Mouse (Mus musculus) megakaryocyte, embryonic 14.5 days (primary cell): ENCODE data around the gene Smg9. TPM values are rescaled to one million over a fixed set of nuclear protein-coding genes. Genes with fewer than 3 reads are reported as not detected.

Experiments used
- H3K27me3 ChIP-seq: replicated peaks from 2 replicates; pipeline ENCODE3; 2012; ENCODE audit warnings: inconsistent platforms
- H3K36me3 ChIP-seq: replicated peaks from 2 replicates; pipeline ENCODE3; 2012; ENCODE audit warnings: low read length, inconsistent platforms, mixed read lengths
- H3K4me1 ChIP-seq: 2 replicates; pipeline ENCODE4 v1.6.1; 2012; ENCODE audit warnings: inconsistent platforms
- H3K4me3 ChIP-seq: replicated peaks from 2 replicates; pipeline ENCODE3; 2012; ENCODE audit warnings: moderate library complexity, mild to moderate bottlenecking, inconsistent platforms
- H3K9me3 ChIP-seq: 2 replicates; pipeline ENCODE4 v1.6.1; 2012; ENCODE audit warnings: inconsistent platforms
- FLI1 ChIP-seq: IDR thresholded peaks from 2 replicates; pipeline ENCODE4 v1.6.1; 2012; ENCODE audit warnings: low read length, inconsistent platforms, mixed read lengths
- GATA1 ChIP-seq: IDR thresholded peaks from 3 replicates; pipeline ENCODE4 v1.6.1; 2012; ENCODE audit warnings: mixed read lengths, low read length, inconsistent platforms, borderline replicate concordance
- polyA plus RNA-seq: library from polyadenylated mRNA; stranded (reverse); fragments of >175 nt; gene quantifications from 2 replicates; pipeline ENCODE4 v1.2.3, GENCODE M21; 2012; ENCODE audit warnings: low replicate concordance; ENCODE audit not compliant: insufficient read depth

Smg9 gene
- polyA plus RNA-seq, 1 experiment, result 58.9 TPM

GRCm38 (mm10) chr7:24402851-24403250, 3.4 kb downstream of the Smg9 start:
- H3K36me3 ChIP-seq, result peaks cover 71% of the 10 kb centered on the region

GRCm38 (mm10) chr7:24405649-24406048, 6.2 kb downstream of the Smg9 start:
- Histone ChIP-seq H3K9me3 (peaks cover 5% of the 10 kb centered on the region), H3K4me1 (peaks cover 30% of the 10 kb centered on the region), H3K36me3 (peaks cover 96% of the 10 kb centered on the region), H3K27me3 (no peaks in the 10 kb centered on the region), H3K4me3 (no peak overlapping the region)
- TF ChIP-seq GATA1 (no peak), FLI1 (no peak)

More at GRCm38 (mm10) chr7:24402851-24403250, 3.4 kb downstream of the Smg9 start:
- peaks cover 5% of the 10 kb centered on the region for H3K9me3 ChIP-seq
- no peaks in the 10 kb centered on the region for H3K27me3 ChIP-seq
- peaks cover 46% of the 10 kb centered on the region for H3K4me1 ChIP-seq
- TF ChIP-seq FLI1 (no peak), GATA1 (no peak)
- H3K4me3 ChIP-seq, result no peak overlapping the region

GRCm38 (mm10) chr7:24406528-24407344, 7.3 kb downstream of the Smg9 start:
- Histone ChIP-seq H3K4me3 (peak overlapping the region; percentile 21), H3K27me3 (no peaks in the 10 kb centered on the region), H3K4me1 (peaks cover 19% of the 10 kb centered on the region), H3K9me3 (peaks cover 5% of the 10 kb centered on the region), H3K36me3 (peaks cover 95% of the 10 kb centered on the region)
- TF ChIP-seq FLI1 (no peak), GATA1 (no peak)

- Histone ChIP-seq H3K4me3 (no peak overlapping the region), H3K27me3 (no peaks in the 10 kb centered on the region), H3K4me1 (peaks cover 17% of the 10 kb centered on the region), H3K9me3 (no peaks in the 10 kb centered on the region), H3K36me3 (peaks cover 93% of the 10 kb centered on the region)
- TF ChIP-seq GATA1, result no peak
- no peak for TF ChIP-seq FLI1
Observed at GRCm38 (mm10) chr7:24408186-24408585, 8.8 kb downstream of the Smg9 start.

- H3K36me3 ChIP-seq, result peaks cover 93% of the 10 kb centered on the region
- no peaks in the 10 kb centered on the region for H3K9me3 ChIP-seq
Observed at GRCm38 (mm10) chr7:24410123-24410522, 10.7 kb downstream of the Smg9 start.

GRCm38 (mm10) chr7:24410831-24411230, 11.4 kb downstream of the Smg9 start:
- no peak for TF ChIP-seq FLI1
- no peak for TF ChIP-seq GATA1
- peaks cover 22% of the 10 kb centered on the region for H3K4me1 ChIP-seq
- no peaks in the 10 kb centered on the region for H3K9me3 ChIP-seq
- no peak overlapping the region for H3K4me3 ChIP-seq
- no peaks in the 10 kb centered on the region for H3K27me3 ChIP-seq
- peaks cover 93% of the 10 kb centered on the region for H3K36me3 ChIP-seq

More at GRCm38 (mm10) chr7:24410123-24410522, 10.7 kb downstream of the Smg9 start:
- Histone ChIP-seq H3K27me3 (no peaks in the 10 kb centered on the region), H3K4me1 (peaks cover 22% of the 10 kb centered on the region), H3K4me3 (no peak overlapping the region)
- TF ChIP-seq FLI1 (no peak), GATA1 (no peak)

- peaks cover 94% of the 10 kb centered on the region for H3K36me3 ChIP-seq
- no peaks in the 10 kb centered on the region for H3K27me3 ChIP-seq
- no peaks in the 10 kb centered on the region for H3K9me3 ChIP-seq
- H3K4me1 ChIP-seq, result peaks cover 14% of the 10 kb centered on the region; the same call in 1 of the 2 replicates
- TF ChIP-seq GATA1, result no peak
- no peak for TF ChIP-seq FLI1
- no peak overlapping the region for H3K4me3 ChIP-seq
Observed at GRCm38 (mm10) chr7:24413630-24414029, 14.2 kb downstream of the Smg9 start.

GRCm38 (mm10) chr7:24415261-24415660, 15.8 kb downstream of the Smg9 start:
- peaks cover 94% of the 10 kb centered on the region for H3K36me3 ChIP-seq
- no peaks in the 10 kb centered on the region for H3K27me3 ChIP-seq
- H3K9me3 ChIP-seq, result no peaks in the 10 kb centered on the region
- H3K4me3 ChIP-seq, result no peak overlapping the region
- H3K4me1 ChIP-seq, result peaks cover 14% of the 10 kb centered on the region; the same call in 1 of the 2 replicates
- TF ChIP-seq FLI1, result no peak
- no peak for TF ChIP-seq GATA1

GRCm38 (mm10) chr7:24419579-24419978, 20.2 kb downstream of the Smg9 start:
- TF ChIP-seq FLI1 (no peak), GATA1 (no peak)
- Histone ChIP-seq H3K9me3 (no peaks in the 10 kb centered on the region), H3K36me3 (peaks cover 99% of the 10 kb centered on the region), H3K27me3 (no peaks in the 10 kb centered on the region), H3K4me1 (peaks cover 17% of the 10 kb centered on the region), H3K4me3 (no peak overlapping the region)

- Histone ChIP-seq H3K27me3 (no peaks in the 10 kb centered on the region), H3K9me3 (no peaks in the 10 kb centered on the region), H3K4me3 (no peak overlapping the region), H3K4me1 (peaks cover 13% of the 10 kb centered on the region), H3K36me3 (peaks cover 80% of the 10 kb centered on the region)
- TF ChIP-seq FLI1 (no peak), GATA1 (no peak)
Observed at GRCm38 (mm10) chr7:24421648-24422047, 22.2 kb downstream of the Smg9 start.
